In genomic region chr2:167541324-167541723, GRCm38 (mm10) we compare ENCODE assay signal across 8 mouse cellular contexts. TPM values are rescaled to one million over a fixed set of nuclear protein-coding genes. Genes with fewer than 3 reads are reported as not detected.
DNase-seq lines count a peak whose midpoint lies in the region; ATAC-seq and TF ChIP-seq lines count a peak whose summit lies in the region.

No protein-coding gene starts in this region.

- no peak for ATAC-seq in forebrain, embryonic 12.5 days (ENCODE audit: low FRiP score)
- ATAC-seq in forebrain, embryonic 15.5 days (replicated peaks), result no peak
- no peak for ATAC-seq in intestine, embryonic 14.5 days (replicated peaks; ENCODE audit: low FRiP score, low TSS enrichment, low read depth)
- ATAC-seq in neural tube, embryonic 13.5 days (ENCODE audit: low read depth), result no peak

- H3K36me3 ChIP-seq in forebrain, embryonic 12.5 days (replicated peaks), result no peaks in the 10 kb centered on the region
- no peaks in the 10 kb centered on the region for H3K36me3 ChIP-seq in forebrain, embryonic 15.5 days
- H3K36me3 ChIP-seq in intestine, embryonic 14.5 days (ENCODE audit: control insufficient read depth, insufficient read depth, low read length), result peaks cover 6% of the 10 kb centered on the region
- H3K36me3 ChIP-seq in neural tube, embryonic 13.5 days, result no peaks in the 10 kb centered on the region

- H3K4me2 ChIP-seq in forebrain, embryonic 12.5 days, result peak overlapping the region; percentile 35
- H3K4me2 ChIP-seq in forebrain, embryonic 15.5 days (replicated peaks), result no peak overlapping the region
- peak overlapping the region; percentile 89 for H3K4me2 ChIP-seq in intestine, embryonic 14.5 days (ENCODE audit: low read length)
- peak overlapping the region; percentile 88 for H3K4me2 ChIP-seq in neural tube, embryonic 13.5 days

- peaks cover 58% of the 10 kb centered on the region for H3K27me3 ChIP-seq in forebrain, embryonic 12.5 days
- H3K27me3 ChIP-seq in forebrain, embryonic 15.5 days, result peaks cover 39% of the 10 kb centered on the region
- peaks cover 11% of the 10 kb centered on the region for H3K27me3 ChIP-seq in intestine, embryonic 14.5 days (replicated peaks; ENCODE audit: control insufficient read depth, insufficient read depth, low read length)
- peaks cover 37% of the 10 kb centered on the region for H3K27me3 ChIP-seq in neural tube, embryonic 13.5 days

- 0 out of 2 replicates have a peak overlapping the region, but pooled peaks have one; percentile 27 for H3K27ac ChIP-seq in forebrain, embryonic 12.5 days
- no peak overlapping the region for H3K27ac ChIP-seq in forebrain, embryonic 15.5 days (replicated peaks)
- H3K27ac ChIP-seq in intestine, embryonic 14.5 days (ENCODE audit: low read depth), result peak overlapping the region; percentile 47
- no peak overlapping the region; the same call in 1 of the 2 replicates for H3K27ac ChIP-seq in neural tube, embryonic 13.5 days (replicated peaks)

- H3K4me1 ChIP-seq in forebrain, embryonic 12.5 days, result peaks cover 59% of the 10 kb centered on the region
- peaks cover 15% of the 10 kb centered on the region for H3K4me1 ChIP-seq in forebrain, embryonic 15.5 days
- H3K4me1 ChIP-seq in lung, adult 2 months (ENCODE audit: control insufficient read depth, insufficient read depth, low read length), result peaks cover 20% of the 10 kb centered on the region; the same call in 1 of the 2 replicates
- H3K4me1 ChIP-seq in intestine, embryonic 14.5 days (replicated peaks; ENCODE audit: control insufficient read depth, insufficient read depth, low read length), result peaks cover 53% of the 10 kb centered on the region
- peaks cover 66% of the 10 kb centered on the region for H3K4me1 ChIP-seq in neural tube, embryonic 13.5 days (replicated peaks)

- 6% methylated on average over 6 of the region's 6 CpGs for WGBS in forebrain, embryonic 12.5 days
- 13% methylated on average over 6 of the region's 6 CpGs for WGBS in forebrain, embryonic 15.5 days
- WGBS in lung, adult 2 months, result 57% methylated on average over 6 of the region's 6 CpGs
- 24% methylated on average over 6 of the region's 6 CpGs for WGBS in intestine, embryonic 14.5 days
- WGBS in neural tube, embryonic 13.5 days, result 11% methylated on average over 6 of the region's 6 CpGs

- no peak for TF ChIP-seq CTCF in lung, adult 2 months (IDR thresholded peaks at IDR 0.05; ENCODE audit: insufficient read depth, low read length)

- no peak for DNase-seq in lung, adult 2 months
- DNase-seq in lung, postnatal 36 days, result no peak
- DNase-seq in intestine, embryonic 14.5 days (ENCODE audit: low spot score), result no peak
- no peak for DNase-seq in thymus, postnatal 0 days (ENCODE audit: low spot score)
- DNase-seq in frontal cortex, adult 2 months (ENCODE audit: extremely low spot score in 1 of 2, low spot score in 1 of 2), result no peak

- peak overlapping the region; percentile 46; the same call in 1 of the 2 replicates for H3K4me3 ChIP-seq in forebrain, embryonic 12.5 days (replicated peaks)
- no peak overlapping the region for H3K4me3 ChIP-seq in forebrain, embryonic 15.5 days
- peak overlapping the region; percentile 6 for H3K4me3 ChIP-seq in lung, adult 2 months (replicated peaks; ENCODE audit: extremely low read depth, low read depth, low read length)
- peak overlapping the region; percentile 45 for H3K4me3 ChIP-seq in intestine, embryonic 14.5 days (ENCODE audit: low read depth, low read length)
- peak overlapping the region; percentile 49 for H3K4me3 ChIP-seq in neural tube, embryonic 13.5 days

- TF ChIP-seq POLR2A in lung, adult 2 months (IDR thresholded peaks at IDR 0.05; ENCODE audit: borderline replicate concordance, extremely low read depth, low read depth, low read length), result no peak

- no peak overlapping the region for H3K9ac ChIP-seq in forebrain, embryonic 12.5 days
- H3K9ac ChIP-seq in forebrain, embryonic 15.5 days (replicated peaks), result no peak overlapping the region
- H3K9ac ChIP-seq in intestine, embryonic 14.5 days (ENCODE audit: low read length), result peak overlapping the region; percentile 32
- H3K9ac ChIP-seq in neural tube, embryonic 13.5 days, result peak overlapping the region; percentile 56; the same call in 1 of the 2 replicates

- H3K9me3 ChIP-seq in forebrain, embryonic 12.5 days, result no peaks in the 10 kb centered on the region
- no peaks in the 10 kb centered on the region for H3K9me3 ChIP-seq in forebrain, embryonic 15.5 days
- H3K9me3 ChIP-seq in intestine, embryonic 14.5 days (ENCODE audit: control insufficient read depth, low read length), result no peaks in the 10 kb centered on the region
- H3K9me3 ChIP-seq in neural tube, embryonic 13.5 days, result no peaks in the 10 kb centered on the region

RNA-seq across cellular contexts. Expression of gene Snai1, which starts 3.3 kb away (rescaled TPM):
- polyA plus RNA-seq in forebrain, embryonic 12.5 days (2016; fragmentation: Nextera tagmentation; extraction: Ambion mirVana), result 11.8 and 14.6 TPM in 2 replicates
- polyA plus RNA-seq in forebrain, embryonic 15.5 days (2015; fragmentation: Nextera tagmentation; extraction: Ambion mirVana), result 2.1 and 2.7 TPM in 2 replicates
- 70.8 and 85.0 TPM in 2 replicates for polyA plus RNA-seq in lung, adult 2 months (2012; rRNA removed)
- polyA plus RNA-seq in intestine, embryonic 14.5 days (2014; fragmentation: Nextera tagmentation; extraction: Ambion mirVana), result 17.4 and 19.2 TPM in 2 replicates
- 9.8 and 13.0 TPM in 2 replicates for polyA plus RNA-seq in neural tube, embryonic 13.5 days (2015; fragmentation: Nextera tagmentation; extraction: Ambion mirVana)
- 2.6 and 3.6 TPM in 2 replicates for polyA plus RNA-seq in thymus, postnatal 0 days (2015; fragmentation: Nextera tagmentation; extraction: Ambion mirVana)
- 2.3 and 3.0 TPM in 2 replicates for polyA plus RNA-seq in frontal cortex, adult 2 months (2012; rRNA removed)

RNA-seq across cellular contexts. Expression of gene Spata2, which starts 48.6 kb away (rescaled TPM):
- polyA plus RNA-seq in forebrain, embryonic 12.5 days (2016; fragmentation: Nextera tagmentation; extraction: Ambion mirVana), result 19.6 and 23.0 TPM in 2 replicates
- polyA plus RNA-seq in forebrain, embryonic 15.5 days (2015; fragmentation: Nextera tagmentation; extraction: Ambion mirVana), result 32.1 and 32.6 TPM in 2 replicates
- polyA plus RNA-seq in lung, adult 2 months (2012; rRNA removed), result 23.3 and 23.5 TPM in 2 replicates
- polyA plus RNA-seq in intestine, embryonic 14.5 days (2014; fragmentation: Nextera tagmentation; extraction: Ambion mirVana), result 13.9 and 15.1 TPM in 2 replicates
- 24.1 and 26.9 TPM in 2 replicates for polyA plus RNA-seq in neural tube, embryonic 13.5 days (2015; fragmentation: Nextera tagmentation; extraction: Ambion mirVana)
- polyA plus RNA-seq in thymus, postnatal 0 days (2015; fragmentation: Nextera tagmentation; extraction: Ambion mirVana), result 17.8 and 19.4 TPM in 2 replicates
- polyA plus RNA-seq in frontal cortex, adult 2 months (2012; rRNA removed), result 53.1 and 58.6 TPM in 2 replicates

RNA-seq across cellular contexts. Expression of gene Rnf114, which starts 48.9 kb away (rescaled TPM):
- 126 and 129 TPM in 2 replicates for polyA plus RNA-seq in forebrain, embryonic 12.5 days (2016; fragmentation: Nextera tagmentation; extraction: Ambion mirVana)
- polyA plus RNA-seq in forebrain, embryonic 15.5 days (2015; fragmentation: Nextera tagmentation; extraction: Ambion mirVana), result 132 TPM in 2 replicates
- 87.2 and 122 TPM in 2 replicates for polyA plus RNA-seq in lung, adult 2 months (2012; rRNA removed)
- 82.8 and 85.0 TPM in 2 replicates for polyA plus RNA-seq in intestine, embryonic 14.5 days (2014; fragmentation: Nextera tagmentation; extraction: Ambion mirVana)
- polyA plus RNA-seq in neural tube, embryonic 13.5 days (2015; fragmentation: Nextera tagmentation; extraction: Ambion mirVana), result 128 TPM in 2 replicates
- polyA plus RNA-seq in thymus, postnatal 0 days (2015; fragmentation: Nextera tagmentation; extraction: Ambion mirVana), result 138 and 145 TPM in 2 replicates
- 104 and 107 TPM in 2 replicates for polyA plus RNA-seq in frontal cortex, adult 2 months (2012; rRNA removed)

Comparison
In these comparisons a context has a peak if more than half of its experiments do, and no peak if none do; other contexts are left out.
1. H3K27ac ChIP-seq: peak in forebrain, embryonic 12.5 days (single experiment) and intestine, embryonic 14.5 days (single experiment); none in forebrain, embryonic 15.5 days (single experiment) and neural tube, embryonic 13.5 days (single experiment).
2. H3K9ac ChIP-seq: peak in intestine, embryonic 14.5 days (single experiment) and neural tube, embryonic 13.5 days (single experiment); none in forebrain, embryonic 12.5 days (single experiment) and forebrain, embryonic 15.5 days (single experiment).